Mouse (Mus musculus) c-Kit-negative CD71-positive TER-119-positive erythroid progenitor cells, embryonic 14.5 days (primary cell): Measurements from ENCODE around the gene Vipas39.
A peak's percentile ranks its signal among the peaks of the same experiment; 100 is the strongest.
"Not testable (repeated sequence)": the region's sequence is repeated elsewhere in the genome, so short reads cannot be mapped to it uniquely, and the experiment has no call there.

Source experiments
- DNase-seq: peaks from one replicate; pipeline ENCODE4 v3.0.0-alpha.2; 2013; ENCODE audit warnings: low read depth, low spot score

Gene Vipas39

DNA sequence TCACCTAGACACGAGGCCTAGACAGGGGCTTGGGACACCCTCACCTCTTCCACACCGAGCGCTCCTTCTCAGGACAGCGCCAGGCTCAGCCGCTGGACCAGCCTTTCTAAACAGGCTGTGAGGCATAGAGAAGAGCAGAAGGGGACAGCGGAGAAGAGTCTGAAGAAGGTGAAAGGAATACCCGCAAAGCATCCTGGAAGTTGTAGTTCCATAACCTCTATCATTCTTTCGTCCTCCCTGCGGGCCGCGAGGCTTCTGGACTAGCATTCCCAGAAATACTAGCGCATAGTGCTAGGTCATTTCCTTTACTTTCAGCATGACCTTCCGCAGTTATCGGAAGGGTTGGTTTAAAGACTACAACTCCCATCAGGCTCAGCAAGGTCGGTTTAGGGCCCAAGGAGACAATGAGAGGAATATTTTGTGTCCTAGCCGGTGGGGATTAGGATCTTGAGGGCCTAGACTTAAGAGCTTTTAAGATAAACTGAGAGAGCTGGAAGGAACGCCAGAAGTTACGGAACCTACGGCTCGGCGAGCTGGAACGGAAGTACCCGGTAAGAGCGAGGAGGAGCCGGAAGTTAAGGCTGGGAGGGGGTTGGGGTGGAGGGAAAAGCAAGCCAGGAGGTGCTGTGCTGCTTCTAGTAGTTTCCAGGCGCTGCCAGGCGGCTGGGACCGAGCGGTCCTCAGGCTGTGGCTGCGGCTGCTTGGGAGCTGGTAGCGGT, at the start of gene Vipas39, which contains the start of gene Ahsa1:
Gene Vipas39, minus strand, starts transcription at position 149 of the 719 bp plus-strand sequence.
Gene Ahsa1, plus strand, starts transcription at position 372 of the 719 bp plus-strand sequence.
- peak; percentile 94 for DNase-seq

DNA sequence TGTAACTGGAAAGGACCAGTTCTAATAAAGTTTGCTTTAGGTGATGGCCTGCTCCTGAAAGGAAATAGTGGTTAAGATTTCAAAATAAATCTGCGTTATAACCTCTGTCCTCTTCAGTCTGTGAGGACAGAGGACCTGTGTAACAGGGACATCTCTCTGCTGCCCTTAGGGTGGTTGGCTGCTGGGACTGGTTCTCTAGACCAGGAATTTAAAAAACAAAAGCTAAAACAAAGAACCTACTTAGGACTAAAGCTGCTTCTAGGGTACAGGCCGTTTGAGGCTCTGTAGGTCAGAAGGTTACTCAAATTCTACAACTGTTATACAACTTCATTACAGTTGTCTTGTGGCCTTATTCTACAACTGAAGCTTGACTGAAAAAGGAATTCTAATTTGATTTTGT, 47.0 kb upstream of the Vipas39 start:
- DNase-seq, result no peak

DNA sequence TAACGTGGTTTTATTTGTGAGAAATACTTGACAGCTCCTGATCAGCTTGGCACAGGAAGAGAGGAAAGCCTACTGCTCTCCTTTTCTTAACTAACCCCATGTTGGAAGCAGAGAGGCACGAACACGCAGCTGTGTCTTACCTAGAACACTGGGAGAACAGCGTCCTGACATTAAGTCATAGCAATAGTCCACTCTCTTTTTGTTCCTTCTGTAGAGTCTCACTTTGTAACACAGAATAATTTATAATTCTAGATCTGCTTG, 40.5 kb upstream of the Vipas39 start:
- DNase-seq, result not testable (repeated sequence)

DNA sequence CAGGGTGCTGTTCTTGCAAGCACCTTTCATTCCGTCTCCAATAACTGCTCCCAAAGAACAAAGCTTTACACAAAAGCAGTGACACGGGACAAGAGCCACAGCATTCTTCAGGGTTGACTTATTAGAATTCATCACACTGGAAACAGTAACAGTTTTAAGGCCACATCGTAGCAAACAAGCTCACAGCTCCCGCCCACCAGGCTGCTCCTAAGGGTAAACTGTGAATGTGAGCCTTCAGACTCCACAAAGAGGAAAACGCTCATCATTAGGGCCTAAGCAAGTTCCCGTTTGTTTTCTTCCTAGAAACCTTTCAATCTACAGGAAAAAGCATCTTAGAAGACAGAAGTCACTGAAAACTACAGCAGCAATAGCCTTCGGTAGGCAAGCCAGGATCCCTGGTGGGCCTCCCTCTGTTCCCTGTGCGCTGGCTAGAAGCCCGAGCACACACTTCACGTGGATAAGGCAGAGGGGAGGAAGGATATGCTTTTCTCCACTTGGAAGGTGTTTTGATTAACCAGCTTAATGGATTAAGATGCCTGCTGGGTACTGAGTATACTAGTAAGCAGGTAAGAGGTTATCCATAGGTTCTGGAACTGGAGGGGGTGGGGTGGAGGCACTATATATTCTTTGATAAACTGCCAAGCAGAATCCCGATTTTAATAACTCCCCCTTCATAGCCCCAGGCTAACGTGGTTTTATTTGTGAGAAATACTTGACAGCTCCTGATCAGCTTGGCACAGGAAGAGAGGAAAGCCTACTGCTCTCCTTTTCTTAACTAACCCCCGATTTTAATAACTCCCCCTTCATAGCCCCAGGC, 39.9 kb upstream of the Vipas39 start:
- no peak for DNase-seq

GRCm38 (mm10) chr12:87301189-87301588, 35.1 kb upstream of the Vipas39 start:
- DNase-seq, result no peak

DNA sequence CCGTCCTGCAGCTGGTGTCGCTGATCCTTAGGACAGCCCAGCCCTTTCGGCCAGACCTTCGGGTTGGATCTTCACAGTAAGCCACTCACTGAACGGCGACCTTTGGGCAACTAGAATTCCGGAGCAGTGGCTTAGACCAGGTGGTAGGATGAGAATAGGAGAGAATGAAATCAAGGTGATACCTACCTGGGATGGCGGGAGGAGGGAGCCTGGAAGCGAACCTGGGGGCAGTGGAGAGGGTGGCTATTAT, 34.3 kb upstream of the Vipas39 start:
- DNase-seq, result no peak

- DNase-seq, result no peak
These were observed 33.8 kb upstream of the Vipas39 start, which contains the start of gene Ism2 for GRCm38 (mm10) chr12:87299657-87300440. Ism2 (minus strand) TSS chr12:87299705.

- DNase-seq, result no peak
These were observed 33.1 kb upstream of the Vipas39 start for GRCm38 (mm10) chr12:87299037-87299656.

DNA sequence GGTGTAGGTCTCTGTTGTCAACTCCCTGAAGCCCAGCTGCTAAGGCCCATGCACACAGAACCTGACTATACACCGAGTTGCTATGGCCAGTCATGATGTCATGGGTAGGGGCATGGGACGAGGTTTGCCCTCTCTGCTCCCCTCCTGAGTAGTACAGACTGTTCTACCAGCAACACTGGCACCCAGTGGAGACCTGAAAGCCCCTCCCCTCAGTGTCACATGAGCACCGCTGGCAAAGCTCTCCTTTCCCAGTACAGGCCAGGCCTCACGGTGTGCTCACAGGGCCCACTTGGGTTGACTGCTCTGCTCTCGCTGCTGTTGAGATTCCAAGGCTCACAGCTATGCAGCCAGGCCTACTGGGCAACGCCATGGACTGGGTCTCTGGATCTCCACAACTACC, 27.9 kb upstream of the Vipas39 start:
- no peak for DNase-seq

DNA sequence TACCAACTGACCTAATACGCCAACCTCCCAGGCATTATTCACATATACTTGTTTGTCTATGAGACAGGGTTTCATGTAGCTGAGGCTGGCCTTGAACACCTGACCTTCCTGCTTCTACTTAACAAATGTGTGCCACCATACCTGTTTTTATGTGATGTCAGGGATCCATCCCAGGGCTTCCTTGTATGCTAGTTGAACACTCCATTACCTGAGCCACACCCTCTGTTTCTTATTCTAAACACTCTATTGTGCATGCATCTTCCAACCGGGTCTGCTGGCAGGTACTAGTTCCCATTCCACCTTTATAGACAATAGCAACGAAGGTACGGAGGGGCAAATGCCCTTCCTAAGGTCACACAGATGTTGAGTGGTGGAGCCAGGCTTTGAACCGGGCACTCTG, 23.0 kb upstream of the Vipas39 start:
- no peak for DNase-seq

- DNase-seq, result no peak
These were observed 18.7 kb upstream of the Vipas39 start for GRCm38 (mm10) chr12:87284726-87285125.

DNA sequence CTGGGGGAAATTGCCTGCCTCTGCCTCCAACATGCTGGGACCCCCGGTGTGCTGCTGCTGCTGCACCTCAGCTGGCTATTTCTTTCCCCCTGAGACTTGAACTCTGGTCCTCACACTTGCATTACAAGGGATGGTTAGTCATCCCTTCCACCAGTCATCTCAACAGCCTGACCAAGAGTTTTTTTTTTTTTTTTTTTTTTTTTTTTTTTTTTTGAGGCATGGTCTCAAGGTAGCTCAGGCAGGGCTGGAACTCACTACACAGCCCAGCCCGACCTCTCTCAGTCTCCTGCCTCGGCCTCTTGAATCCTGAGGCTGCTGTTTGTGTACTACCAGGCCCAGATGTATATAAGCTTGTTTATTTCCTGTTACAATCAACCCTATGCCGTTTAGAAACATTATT, 18.2 kb upstream of the Vipas39 start:
- no peak for DNase-seq

DNA sequence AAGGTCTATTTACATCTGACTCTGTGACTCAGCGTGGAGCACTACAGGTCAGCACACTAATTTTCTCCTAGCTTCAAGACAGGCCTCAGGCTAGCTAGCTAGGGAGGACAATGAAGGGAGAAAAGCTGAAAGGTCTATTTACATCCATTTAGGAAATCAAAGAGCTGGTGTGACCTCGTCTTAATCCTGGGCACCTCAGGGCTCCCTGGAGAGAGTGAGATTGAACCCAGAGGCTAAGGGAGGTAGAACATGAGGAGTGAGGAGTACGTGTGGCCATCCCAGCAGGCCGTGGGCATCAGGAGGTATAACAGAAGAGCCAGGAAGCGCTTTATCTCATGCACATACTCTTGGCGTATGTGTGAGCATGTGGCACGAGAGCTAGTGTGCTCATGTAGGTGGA, 17.6 kb upstream of the Vipas39 start:
- no peak for DNase-seq

DNA sequence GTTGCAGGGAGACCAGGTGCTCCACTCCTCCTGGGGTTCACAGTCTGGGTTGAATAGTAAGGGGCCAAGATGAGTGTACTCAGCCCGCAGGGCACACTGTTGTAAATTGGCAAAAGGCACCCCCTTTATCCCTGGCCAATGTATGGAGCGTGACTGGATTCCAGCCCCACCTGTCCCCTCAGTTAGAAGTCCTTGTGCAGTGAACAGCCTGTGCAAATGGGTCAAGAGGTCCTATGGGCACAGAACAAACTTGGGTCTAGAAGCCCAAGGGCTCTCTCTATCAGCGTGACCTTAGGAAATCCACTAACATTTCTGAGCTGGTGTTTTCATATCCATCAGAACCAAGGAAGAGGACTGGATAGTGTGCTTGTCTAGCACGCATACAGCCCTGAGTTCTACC, 16.7 kb upstream of the Vipas39 start:
- no peak for DNase-seq

GRCm38 (mm10) chr12:87281766-87282165, 15.7 kb upstream of the Vipas39 start:
- no peak for DNase-seq

DNA sequence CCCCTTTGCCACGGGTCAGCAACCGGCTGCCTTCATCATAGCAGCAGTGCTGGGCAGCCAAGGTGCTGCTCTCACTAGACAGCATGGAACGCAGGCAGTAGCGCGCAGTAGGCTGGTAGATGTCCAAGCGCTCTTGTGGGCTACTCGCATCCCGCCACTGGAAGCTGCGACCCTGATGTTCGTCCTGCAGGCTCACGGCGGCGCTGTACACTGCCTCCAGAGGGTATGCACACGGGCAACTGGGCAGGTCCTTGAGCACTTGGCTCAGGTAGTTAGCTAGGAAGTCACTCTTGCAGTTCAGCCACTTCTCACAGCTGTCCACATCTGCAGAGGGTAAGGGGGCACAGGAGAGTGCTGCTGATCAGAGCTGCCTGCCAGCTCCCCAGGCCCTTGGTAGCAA, 13.8 kb upstream of the Vipas39 start:
- no peak for DNase-seq

- DNase-seq, result no peak
These were observed 13.3 kb upstream of the Vipas39 start for GRCm38 (mm10) chr12:87279350-87279749.

DNA sequence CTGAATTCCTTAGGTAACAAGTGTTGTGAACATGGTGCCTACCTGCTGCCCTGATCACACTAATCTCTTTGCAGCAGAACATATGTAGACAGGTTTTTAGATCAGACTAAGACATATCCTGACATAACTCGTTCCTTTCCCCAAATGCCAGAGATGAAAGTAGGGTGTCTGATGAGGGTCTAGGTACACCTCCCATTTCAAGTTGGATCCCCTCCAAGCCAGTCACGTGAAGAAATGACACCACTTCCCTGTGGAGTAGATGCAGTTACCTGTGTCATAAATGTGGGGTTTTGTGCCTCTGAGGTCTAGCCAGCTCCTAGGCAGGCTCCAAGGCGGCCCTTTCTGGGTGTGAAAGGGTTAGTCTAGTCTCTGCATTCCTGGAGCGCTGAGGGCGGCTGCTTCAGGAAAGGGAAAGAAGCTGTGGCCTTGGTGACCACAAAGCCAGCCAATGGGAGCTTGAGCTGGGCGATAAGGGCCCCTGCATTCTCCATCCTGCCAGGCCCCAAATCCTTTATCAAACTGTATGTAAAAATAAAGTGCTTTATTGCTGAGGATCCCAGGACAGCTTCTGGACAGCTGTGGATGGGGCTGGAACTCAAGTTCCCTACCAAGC, 12.2 kb upstream of the Vipas39 start:
- no peak for DNase-seq

DNA sequence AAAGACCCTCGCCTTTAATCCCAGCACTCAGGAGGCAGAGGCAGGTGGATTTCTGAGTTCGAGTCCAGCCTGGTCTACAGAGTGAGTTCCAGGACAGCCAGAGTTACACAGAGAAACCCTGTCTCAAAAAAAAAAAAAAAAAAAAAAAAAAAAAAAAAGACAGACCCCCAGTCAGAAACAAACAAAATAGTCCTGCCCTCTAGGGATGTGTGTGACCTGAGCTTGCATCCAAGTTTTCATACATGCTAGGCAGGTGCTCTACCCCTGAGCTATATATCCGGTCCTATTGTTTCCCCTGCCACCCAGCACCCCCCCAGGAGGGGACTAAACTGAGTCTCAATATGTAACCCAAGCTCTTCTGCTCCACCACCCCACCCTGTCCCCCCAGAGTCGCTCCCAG, 11.2 kb upstream of the Vipas39 start:
- DNase-seq, result not testable (repeated sequence)

DNA sequence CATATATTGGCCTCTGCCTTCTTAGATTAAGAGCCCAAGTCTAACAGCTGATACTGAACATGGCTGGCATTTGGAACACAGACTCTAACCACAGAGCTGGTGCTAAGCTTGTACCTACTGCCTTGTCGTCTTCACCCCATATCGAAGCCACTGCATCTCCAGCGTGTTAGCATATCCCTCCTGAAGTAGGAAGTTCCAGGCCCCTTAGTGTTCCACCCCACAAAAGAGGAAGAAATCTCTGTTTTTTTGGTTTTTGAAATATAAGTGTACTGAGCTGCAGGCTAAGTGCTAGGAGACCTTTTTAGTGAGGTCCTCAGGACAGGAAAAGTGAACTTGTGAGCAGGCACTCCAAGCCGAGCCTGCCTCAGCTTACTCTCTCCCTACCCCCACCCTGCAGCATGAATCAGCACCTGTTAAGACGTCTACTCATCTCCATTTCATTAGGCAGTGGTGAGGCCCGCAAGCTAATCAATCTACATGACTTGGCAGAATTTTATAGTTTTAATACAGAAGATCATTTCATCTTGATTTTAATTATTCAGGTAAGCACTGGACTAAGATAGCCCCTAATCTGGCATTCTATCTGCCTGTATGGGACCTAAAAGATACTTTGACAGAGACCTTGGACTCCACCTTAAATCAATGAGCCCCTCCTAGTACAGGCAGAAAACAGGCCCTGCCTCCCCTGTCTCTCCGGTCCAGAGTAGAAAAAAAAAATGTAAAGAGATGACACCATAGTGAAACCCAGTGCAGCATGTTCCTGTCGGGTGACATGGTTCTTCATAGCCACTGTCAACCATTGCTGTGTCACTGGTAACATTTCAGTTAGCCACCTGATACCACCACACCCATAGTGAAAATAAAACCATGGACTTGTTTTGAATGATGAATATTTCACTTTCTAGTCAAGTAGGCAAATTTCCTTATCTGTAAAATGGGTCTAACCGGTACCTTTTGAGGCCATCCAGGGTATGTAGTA, 9.1 kb upstream of the Vipas39 start:
- DNase-seq, result peak; percentile 62

DNA sequence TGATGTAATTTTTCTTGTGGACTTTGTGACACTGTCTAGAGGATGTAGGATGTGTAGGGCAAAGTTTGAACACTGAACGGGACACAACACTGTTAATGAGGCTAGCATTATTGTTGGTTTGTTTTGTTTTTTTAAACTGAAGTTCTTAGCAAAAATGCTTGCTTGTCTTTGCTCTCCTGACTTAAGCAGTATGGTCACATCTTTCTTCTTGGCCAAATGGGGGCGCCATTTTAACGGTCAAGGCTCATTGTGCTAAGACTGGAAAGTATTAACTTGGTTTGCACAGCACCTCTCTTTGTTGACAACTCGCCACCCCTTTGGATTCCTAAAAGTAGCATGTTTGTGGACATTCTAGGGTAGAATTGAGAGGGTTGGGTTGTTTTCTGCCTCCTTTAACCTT, 1.6 kb upstream of the Vipas39 start:
- peak; percentile 48 for DNase-seq
